Mouse (Mus musculus) hindbrain, embryonic 14.5 days (tissue): ENCODE results near the gene R3hdm2. TPM values are rescaled to one million over a fixed set of nuclear protein-coding genes. Genes with fewer than 3 reads are reported as not detected.

ENCODE experiments used
- ATAC-seq: fragments of 200-750 bp; cut with Nextera tagmentation; 2 replicates; pipeline ENCODE4 v1.8.0; 2017; ENCODE audit warnings: moderate number of reproducible peaks, mild to moderate bottlenecking, moderate TSS enrichment, moderate library complexity; ENCODE audit not compliant: low FRiP score
- DNase-seq: peaks from one replicate; pipeline ENCODE4 v3.0.0-alpha.2; 2015; ENCODE audit warnings: low spot score
- H3K27ac ChIP-seq: fragments of 300-500 bp; sonication (generic); 2 replicates; pipeline ENCODE4 v1.5.1; 2014; ENCODE audit warnings: mild to moderate bottlenecking, moderate library complexity
- H3K27me3 ChIP-seq: fragments of 300-500 bp; sonication (generic); 2 replicates; pipeline ENCODE4 v1.6.1; 2014; ENCODE audit warnings: mild to moderate bottlenecking, low read length, mixed read lengths; ENCODE audit not compliant: control insufficient read depth, insufficient read depth
- H3K36me3 ChIP-seq: fragments of 300-500 bp; sonication (generic); replicated peaks from 2 replicates; pipeline ENCODE4 v1.6.1; 2014; ENCODE audit not compliant: control insufficient read depth, insufficient read depth
- H3K4me1 ChIP-seq: fragments of 300-500 bp; sonication (generic); replicated peaks from 2 replicates; pipeline ENCODE4 v1.6.1; 2014; ENCODE audit warnings: antibody characterized with exemption, low read length, mixed read lengths; ENCODE audit not compliant: control insufficient read depth, insufficient read depth
- H3K4me2 ChIP-seq: fragments of 300-500 bp; sonication (generic); replicated peaks from 2 replicates; pipeline ENCODE4 v1.6.1; 2014; ENCODE audit warnings: mild to moderate bottlenecking, moderate library complexity
- H3K4me3 ChIP-seq: fragments of 300-500 bp; sonication (generic); replicated peaks from 2 replicates; pipeline ENCODE4 v1.5.1; 2014; ENCODE audit warnings: mild to moderate bottlenecking, low read length
- H3K9ac ChIP-seq: fragments of 300-500 bp; sonication (generic); 2 replicates; pipeline ENCODE4 v1.6.1; 2014
- H3K9me3 ChIP-seq: fragments of 300-500 bp; sonication (generic); 2 replicates; pipeline ENCODE4 v1.6.1; 2016; ENCODE audit warnings: low read length; ENCODE audit not compliant: control insufficient read depth
- WGBS: fragments of 180-500 bp; shearing (Covaris S2); extraction: QIAGEN DNeasy Blood & Tissue Kit; methylation state at CpG from one replicate; pipeline ENCODE4 v1.1.7; 2014; 5-methylcytosine and 5-hydroxymethylcytosine counted together
- polyA plus RNA-seq: library from polyadenylated mRNA; unstranded; fragments of >200 nt; fragmentation: Nextera tagmentation; extraction: Ambion mirVana; gene quantifications from 2 replicates; pipeline ENCODE4 v1.2.1, GENCODE M21; 2014

The R3hdm2 gene
- polyA plus RNA-seq, 1 experiment from 2014 or later, result 32.3 TPM

GRCm38 (mm10) chr10:127511634-127512306 is 131.6 kb downstream of the R3hdm2 start:
- Histone ChIP-seq H3K36me3 (no peaks in the 10 kb centered on the region), H3K9ac (peak overlapping the region; percentile 61), H3K4me3 (peak overlapping the region; percentile 30), H3K9me3 (no peaks in the 10 kb centered on the region), H3K27me3 (no peaks in the 10 kb centered on the region; the same call in 1 of the 2 replicates), H3K4me2 (peak overlapping the region; percentile 75), H3K27ac (peak overlapping the region; percentile 97), H3K4me1 (peaks cover 63% of the 10 kb centered on the region)
- DNase-seq (peak; percentile 80), ATAC-seq (peak; percentile 9; the same call in 1 of the 2 replicates)
- WGBS, result 0% methylated on average over 44 of the region's 46 CpGs

DNA sequence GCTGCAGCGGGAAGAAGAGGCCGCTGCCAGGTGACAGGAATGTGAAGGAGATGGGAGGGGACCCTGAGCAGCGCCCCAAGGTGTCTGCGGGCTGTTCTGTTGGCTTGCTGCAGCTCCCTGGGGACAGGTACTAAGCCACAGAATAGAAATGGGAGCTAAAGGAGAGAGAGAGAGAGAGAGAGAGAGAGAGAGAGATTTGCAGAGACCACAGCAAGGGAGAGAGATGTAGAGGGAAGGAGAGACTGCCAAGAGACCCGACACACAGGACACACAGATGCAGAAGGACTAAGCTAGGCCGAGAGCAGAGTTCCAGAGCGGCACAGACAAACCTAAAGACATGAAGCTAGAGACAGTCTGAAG is 132.2 kb downstream of the R3hdm2 start:
- DNase-seq (no peak), ATAC-seq (no peak)
- WGBS, result 4% methylated on average over 7 of the region's 7 CpGs

DNA sequence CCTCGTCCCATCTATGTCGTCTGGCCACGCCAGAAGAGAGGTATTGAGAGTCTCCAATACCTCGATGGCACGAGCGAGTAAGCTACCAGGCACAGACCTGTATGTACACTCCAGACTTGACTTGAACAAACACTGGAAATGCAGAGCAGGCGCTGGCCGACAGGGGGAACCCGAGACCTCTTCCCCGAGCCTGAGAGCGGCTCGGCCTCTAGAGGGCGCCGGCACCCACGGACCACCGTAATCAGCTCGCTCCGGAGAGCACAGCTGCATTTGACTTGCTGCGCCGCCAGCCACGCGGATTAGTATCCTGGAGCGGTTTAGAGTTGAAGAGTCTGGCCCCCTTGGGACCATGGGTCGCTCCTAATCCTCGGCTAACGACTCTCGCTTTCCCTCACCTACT is 132.7 kb downstream of the R3hdm2 start:
- 0 out of 2 replicates have a peak, but pooled peaks cover 4% of the 10 kb centered on the region for H3K36me3 ChIP-seq
- 0% methylated on average over 27 of the region's 27 CpGs for whole genome bisulfite sequencing
- peak overlapping the region; percentile 97 for H3K27ac ChIP-seq
- no peaks in the 10 kb centered on the region for H3K9me3 ChIP-seq
- 0 out of 2 replicates have a peak overlapping the region, but pooled peaks have one; percentile 30 for H3K4me3 ChIP-seq
- H3K27me3 ChIP-seq, result no peaks in the 10 kb centered on the region
- ATAC-seq (peak; percentile 19; the same call in 1 of the 2 replicates), DNase-seq (peak; percentile 96)
- H3K4me2 ChIP-seq, result peak overlapping the region; percentile 75
- peak overlapping the region; percentile 61; the same call in 1 of the 2 replicates for H3K9ac ChIP-seq
- H3K4me1 ChIP-seq, result peaks cover 70% of the 10 kb centered on the region

More for the DNA sequence above, 132.2 kb downstream of the R3hdm2 start:
- H3K27me3 ChIP-seq, result no peaks in the 10 kb centered on the region
- H3K9me3 ChIP-seq, result no peaks in the 10 kb centered on the region
- peak overlapping the region; percentile 97 for H3K27ac ChIP-seq
- peak overlapping the region; percentile 75 for H3K4me2 ChIP-seq
- no peaks in the 10 kb centered on the region for H3K36me3 ChIP-seq
- H3K4me3 ChIP-seq, result peak overlapping the region; percentile 30
- peaks cover 68% of the 10 kb centered on the region for H3K4me1 ChIP-seq
- H3K9ac ChIP-seq, result peak overlapping the region; percentile 61

DNA sequence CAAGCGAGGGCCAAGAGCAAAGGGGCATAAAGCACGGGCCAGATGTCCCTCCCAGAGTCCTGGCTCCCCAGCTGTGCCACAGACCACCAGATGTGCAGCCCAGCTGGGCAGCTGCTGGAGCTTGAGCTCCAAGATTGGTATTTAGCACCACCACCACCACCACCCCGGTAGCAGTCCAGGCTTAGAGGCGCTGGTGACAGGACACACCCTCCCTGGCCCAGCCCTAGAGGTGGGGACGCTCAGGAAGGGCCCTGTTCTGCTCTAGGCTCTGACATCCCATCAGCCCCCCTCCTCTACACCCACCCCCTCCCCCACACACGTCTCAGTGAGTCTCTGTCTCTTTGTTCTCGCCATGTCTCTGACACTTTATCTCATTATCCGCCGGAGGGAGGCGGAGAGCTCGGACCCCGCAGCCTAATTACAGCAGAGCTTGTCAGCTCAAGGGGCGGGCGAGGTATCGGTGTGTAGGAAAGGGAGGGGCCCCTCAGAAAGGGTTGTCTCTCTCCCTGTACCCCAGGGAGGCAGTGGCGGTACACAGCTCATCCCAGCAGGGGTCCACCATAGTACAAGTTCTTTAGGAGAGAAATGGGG is 133.5 kb downstream of the R3hdm2 start:
- Histone ChIP-seq H3K4me3 (no peak overlapping the region), H3K27me3 (no peaks in the 10 kb centered on the region), H3K9me3 (no peaks in the 10 kb centered on the region), H3K4me2 (peak overlapping the region; percentile 75), H3K36me3 (peaks cover 9% of the 10 kb centered on the region; the same call in 1 of the 2 replicates), H3K27ac (peak overlapping the region; percentile 97), H3K4me1 (peaks cover 66% of the 10 kb centered on the region), H3K9ac (peak overlapping the region; percentile 37; the same call in 1 of the 2 replicates)
- 1% methylated on average over 16 of the region's 16 CpGs for WGBS
- ATAC-seq (no peak), DNase-seq (no peak)

GRCm38 (mm10) chr10:127514111-127514698 is 134.1 kb downstream of the R3hdm2 start:
- ATAC-seq (no peak), DNase-seq (no peak)
- Histone ChIP-seq H3K4me3 (no peak overlapping the region), H3K4me2 (peak overlapping the region; percentile 75), H3K27me3 (no peaks in the 10 kb centered on the region), H3K27ac (no peak overlapping the region), H3K9ac (no peak overlapping the region), H3K9me3 (no peaks in the 10 kb centered on the region), H3K36me3 (peaks cover 11% of the 10 kb centered on the region; the same call in 1 of the 2 replicates), H3K4me1 (peaks cover 62% of the 10 kb centered on the region)
- WGBS, result 14% methylated on average over 13 of the region's 13 CpGs

GRCm38 (mm10) chr10:127514764-127515163 is 134.6 kb downstream of the R3hdm2 start, which contains the start of gene Ndufa4l2:
TSS of gene Ndufa4l2 (plus strand) at chr10:127514967.
- WGBS, result 22% methylated on average over 6 of the region's 6 CpGs
- H3K4me1 ChIP-seq, result peaks cover 57% of the 10 kb centered on the region

DNA sequence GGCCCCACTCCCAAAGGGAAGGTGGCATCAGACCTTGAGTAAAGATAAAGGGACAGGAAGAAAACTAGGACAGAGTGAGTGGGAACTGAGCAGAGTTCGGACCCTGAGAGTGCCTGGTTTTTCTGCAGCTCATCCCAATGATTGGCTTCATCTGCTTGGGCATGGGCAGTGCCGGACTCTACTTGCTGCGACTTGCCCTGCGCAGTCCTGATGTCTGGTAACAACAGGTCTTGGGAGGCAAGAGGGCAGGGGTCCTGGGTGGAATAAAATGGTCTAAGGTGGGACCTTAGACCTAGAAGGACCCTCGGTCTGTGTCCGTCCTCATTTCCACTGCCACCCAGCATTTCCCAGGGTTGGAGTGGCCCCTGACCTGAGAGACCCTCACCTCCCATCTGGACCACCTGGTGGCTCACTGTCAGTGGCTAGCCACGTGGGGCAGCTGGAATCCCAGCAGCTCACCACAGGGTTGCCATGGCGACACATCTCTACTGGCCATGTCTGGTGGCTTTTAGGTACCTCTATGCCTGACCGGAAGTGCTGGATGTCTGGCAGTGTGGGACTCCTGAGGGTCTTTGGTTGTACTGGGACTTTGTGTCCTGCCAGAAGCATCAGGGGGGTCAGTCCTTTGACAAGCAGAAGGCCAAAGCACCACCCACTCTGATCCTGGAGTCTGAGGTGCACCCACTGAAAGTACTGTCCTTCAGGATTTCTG is 135.3 kb downstream of the R3hdm2 start:
- peaks cover 50% of the 10 kb centered on the region for H3K4me1 ChIP-seq

More at GRCm38 (mm10) chr10:127514764-127515163, 134.6 kb downstream of the R3hdm2 start, which contains the start of gene Ndufa4l2:
- ATAC-seq, result no peak
- Histone ChIP-seq H3K27ac (no peak within 1 kb of the TSS), H3K36me3 (peaks cover 11% of the 10 kb centered on the region; the same call in 1 of the 2 replicates), H3K27me3 (no peaks in the 10 kb centered on the region), H3K9ac (peak within 1 kb of the TSS; percentile 37; the same call in 1 of the 2 replicates), H3K9me3 (no peaks in the 10 kb centered on the region), H3K4me2 (peak within 1 kb of the TSS; percentile 75), H3K4me3 (no peak within 1 kb of the TSS)
- DNase-seq, result no peak

GRCm38 (mm10) chr10:127515983-127516459 is 135.9 kb downstream of the R3hdm2 start:
- WGBS, result 17% methylated on average over 8 of the region's 8 CpGs
- Histone ChIP-seq H3K27me3 (no peaks in the 10 kb centered on the region), H3K9ac (no peak overlapping the region; the same call in 1 of the 2 replicates), H3K4me3 (no peak overlapping the region), H3K36me3 (peaks cover 11% of the 10 kb centered on the region; the same call in 1 of the 2 replicates), H3K4me2 (no peak overlapping the region), H3K27ac (no peak overlapping the region), H3K4me1 (peaks cover 44% of the 10 kb centered on the region), H3K9me3 (no peaks in the 10 kb centered on the region)
- DNase-seq (no peak), ATAC-seq (no peak)

More for the DNA sequence above, 135.3 kb downstream of the R3hdm2 start:
- no peak overlapping the region for H3K27ac ChIP-seq
- DNase-seq, result no peak
- no peaks in the 10 kb centered on the region for H3K27me3 ChIP-seq
- H3K9me3 ChIP-seq, result no peaks in the 10 kb centered on the region
- ATAC-seq, result no peak
- 24% methylated on average over 9 of the region's 9 CpGs for WGBS
- H3K36me3 ChIP-seq, result peaks cover 11% of the 10 kb centered on the region; the same call in 1 of the 2 replicates
- H3K4me3 ChIP-seq, result no peak overlapping the region
- no peak overlapping the region for H3K9ac ChIP-seq
- no peak overlapping the region for H3K4me2 ChIP-seq
